Mouse (Mus musculus): ENCODE data around the gene Flt4. TPM values are rescaled to one million over a fixed set of nuclear protein-coding genes. Genes with fewer than 3 reads are reported as not detected.

Gene Flt4
- polyA plus RNA-seq, 1 experiment = 2.8 TPM

GRCm38 (mm10) chr11:49621953-49622352, 12.9 kb downstream of the Flt4 start:
- no peak for TF ChIP-seq CTCF (IDR thresholded peaks at IDR 0.05; ENCODE audit: low read depth, low read length)
- TF ChIP-seq POLR2A (IDR thresholded peaks at IDR 0.05; ENCODE audit: insufficient read depth, low read length) = no peak
- TF ChIP-seq EP300 (IDR thresholded peaks at IDR 0.05; ENCODE audit: insufficient read depth, low read depth, low read length) = no peak
- Histone ChIP-seq H3K36me3 (ENCODE audit: control insufficient read depth, insufficient read depth, low read length, poor library complexity, severe bottlenecking) (no peaks in the 10 kb centered on the region), H3K27ac (ENCODE audit: insufficient read depth, low read length) (no peak overlapping the region)

GRCm38 (mm10) chr11:49624156-49624555, 15.1 kb downstream of the Flt4 start:
- Histone ChIP-seq H3K9ac (ENCODE audit: low read depth, poor library complexity, severe bottlenecking) (no peak overlapping the region), H3K27me3 (ENCODE audit: control insufficient read depth, insufficient read depth, low read length, poor library complexity, severe bottlenecking) (no peaks in the 10 kb centered on the region), H3K27ac (ENCODE audit: insufficient read depth, low read length) (no peak overlapping the region), H3K4me3 (ENCODE audit: low read depth, low read length) (no peak overlapping the region), H3K36me3 (ENCODE audit: control insufficient read depth, insufficient read depth, low read length, poor library complexity, severe bottlenecking) (no peaks in the 10 kb centered on the region), H3K9me3 (replicated peaks; ENCODE audit: control insufficient read depth, insufficient read depth, low read length, poor library complexity, severe bottlenecking) (no peaks in the 10 kb centered on the region), H3K4me1 (ENCODE audit: control insufficient read depth, insufficient read depth, low read length) (no peaks in the 10 kb centered on the region)
- no peak for TF ChIP-seq CTCF (IDR thresholded peaks at IDR 0.05; ENCODE audit: low read depth, low read length)

More at GRCm38 (mm10) chr11:49621953-49622352, 12.9 kb downstream of the Flt4 start:
- H3K9ac ChIP-seq (ENCODE audit: low read depth, poor library complexity, severe bottlenecking) = no peak overlapping the region
- no peaks in the 10 kb centered on the region for H3K4me1 ChIP-seq (ENCODE audit: control insufficient read depth, insufficient read depth, low read length)
- no peak overlapping the region for H3K4me3 ChIP-seq (ENCODE audit: low read depth, low read length)
- H3K27me3 ChIP-seq (ENCODE audit: control insufficient read depth, insufficient read depth, low read length, poor library complexity, severe bottlenecking) = no peaks in the 10 kb centered on the region
- no peaks in the 10 kb centered on the region for H3K9me3 ChIP-seq (replicated peaks; ENCODE audit: control insufficient read depth, insufficient read depth, low read length, poor library complexity, severe bottlenecking)

GRCm38 (mm10) chr11:49625863-49626262, 16.8 kb downstream of the Flt4 start:
- no peak overlapping the region for H3K9ac ChIP-seq (ENCODE audit: low read depth, poor library complexity, severe bottlenecking)
- H3K4me3 ChIP-seq (ENCODE audit: low read depth, low read length) = no peak overlapping the region
- TF ChIP-seq POLR2A (IDR thresholded peaks at IDR 0.05; ENCODE audit: insufficient read depth, low read length) = no peak
- peak; percentile 40 for TF ChIP-seq CTCF (IDR thresholded peaks at IDR 0.05; ENCODE audit: low read depth, low read length)
- TF ChIP-seq EP300 (IDR thresholded peaks at IDR 0.05; ENCODE audit: insufficient read depth, low read depth, low read length) = no peak

GRCm38 (mm10) chr11:49626748-49627147, 17.7 kb downstream of the Flt4 start:
- Histone ChIP-seq H3K4me1 (ENCODE audit: control insufficient read depth, insufficient read depth, low read length) (no peaks in the 10 kb centered on the region), H3K9me3 (replicated peaks; ENCODE audit: control insufficient read depth, insufficient read depth, low read length, poor library complexity, severe bottlenecking) (no peaks in the 10 kb centered on the region), H3K36me3 (ENCODE audit: control insufficient read depth, insufficient read depth, low read length, poor library complexity, severe bottlenecking) (no peaks in the 10 kb centered on the region), H3K9ac (ENCODE audit: low read depth, poor library complexity, severe bottlenecking) (no peak overlapping the region), H3K4me3 (ENCODE audit: low read depth, low read length) (no peak overlapping the region), H3K27ac (ENCODE audit: insufficient read depth, low read length) (no peak overlapping the region), H3K27me3 (ENCODE audit: control insufficient read depth, insufficient read depth, low read length, poor library complexity, severe bottlenecking) (no peaks in the 10 kb centered on the region)
- TF ChIP-seq CTCF (IDR thresholded peaks at IDR 0.05; ENCODE audit: low read depth, low read length) = no peak
- TF ChIP-seq POLR2A (IDR thresholded peaks at IDR 0.05; ENCODE audit: insufficient read depth, low read length) = no peak
- TF ChIP-seq EP300 (IDR thresholded peaks at IDR 0.05; ENCODE audit: insufficient read depth, low read depth, low read length) = no peak

More at GRCm38 (mm10) chr11:49625863-49626262, 16.8 kb downstream of the Flt4 start:
- Histone ChIP-seq H3K9me3 (replicated peaks; ENCODE audit: control insufficient read depth, insufficient read depth, low read length, poor library complexity, severe bottlenecking) (no peaks in the 10 kb centered on the region), H3K27ac (ENCODE audit: insufficient read depth, low read length) (no peak overlapping the region), H3K27me3 (ENCODE audit: control insufficient read depth, insufficient read depth, low read length, poor library complexity, severe bottlenecking) (no peaks in the 10 kb centered on the region), H3K4me1 (ENCODE audit: control insufficient read depth, insufficient read depth, low read length) (no peaks in the 10 kb centered on the region), H3K36me3 (ENCODE audit: control insufficient read depth, insufficient read depth, low read length, poor library complexity, severe bottlenecking) (no peaks in the 10 kb centered on the region)

GRCm38 (mm10) chr11:49631154-49631553, 22.1 kb downstream of the Flt4 start:
- H3K27ac ChIP-seq (ENCODE audit: insufficient read depth, low read length) = no peak overlapping the region
- H3K4me3 ChIP-seq (ENCODE audit: low read depth, low read length) = no peak overlapping the region
- TF ChIP-seq POLR2A (IDR thresholded peaks at IDR 0.05; ENCODE audit: insufficient read depth, low read length) = no peak
- TF ChIP-seq CTCF (IDR thresholded peaks at IDR 0.05; ENCODE audit: low read depth, low read length) = peak; percentile 69
- no peaks in the 10 kb centered on the region for H3K36me3 ChIP-seq (ENCODE audit: control insufficient read depth, insufficient read depth, low read length, poor library complexity, severe bottlenecking)
- no peaks in the 10 kb centered on the region for H3K4me1 ChIP-seq (ENCODE audit: control insufficient read depth, insufficient read depth, low read length)
- H3K9ac ChIP-seq (ENCODE audit: low read depth, poor library complexity, severe bottlenecking) = no peak overlapping the region
- no peaks in the 10 kb centered on the region for H3K9me3 ChIP-seq (replicated peaks; ENCODE audit: control insufficient read depth, insufficient read depth, low read length, poor library complexity, severe bottlenecking)
- no peaks in the 10 kb centered on the region for H3K27me3 ChIP-seq (ENCODE audit: control insufficient read depth, insufficient read depth, low read length, poor library complexity, severe bottlenecking)

GRCm38 (mm10) chr11:49632256-49632655, 23.2 kb downstream of the Flt4 start:
- no peaks in the 10 kb centered on the region for H3K9me3 ChIP-seq (replicated peaks; ENCODE audit: control insufficient read depth, insufficient read depth, low read length, poor library complexity, severe bottlenecking)
- no peaks in the 10 kb centered on the region for H3K4me1 ChIP-seq (ENCODE audit: control insufficient read depth, insufficient read depth, low read length)
- H3K4me3 ChIP-seq (ENCODE audit: low read depth, low read length) = no peak overlapping the region
- H3K36me3 ChIP-seq (ENCODE audit: control insufficient read depth, insufficient read depth, low read length, poor library complexity, severe bottlenecking) = no peaks in the 10 kb centered on the region
- H3K27ac ChIP-seq (ENCODE audit: insufficient read depth, low read length) = no peak overlapping the region
- H3K27me3 ChIP-seq (ENCODE audit: control insufficient read depth, insufficient read depth, low read length, poor library complexity, severe bottlenecking) = no peaks in the 10 kb centered on the region
- H3K9ac ChIP-seq (ENCODE audit: low read depth, poor library complexity, severe bottlenecking) = no peak overlapping the region
- TF ChIP-seq EP300 (IDR thresholded peaks at IDR 0.05; ENCODE audit: insufficient read depth, low read depth, low read length) = no peak

Data from ES-Bruce4 (cell line).